13 mouse cellular contexts compared by ENCODE assay signal in the genomic region with DNA sequence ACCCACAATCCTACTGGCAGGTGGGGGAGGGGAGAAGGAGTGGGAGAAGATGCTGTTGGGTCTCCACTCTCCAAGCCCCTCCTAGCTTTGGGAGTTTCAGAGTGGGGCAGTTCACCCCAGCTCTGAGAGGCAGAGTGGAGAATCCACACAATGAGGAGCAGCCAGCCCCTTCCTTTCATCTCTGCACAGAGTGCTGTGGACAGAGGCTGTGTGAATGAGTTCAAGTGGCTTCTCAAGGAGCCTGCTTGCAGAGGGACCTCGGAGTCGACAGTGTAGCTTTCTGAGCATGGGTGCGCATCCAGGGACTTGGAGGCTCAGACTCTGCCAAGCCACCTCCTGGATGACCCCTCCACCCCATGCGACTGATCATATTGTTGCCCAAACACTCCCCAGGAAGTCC.
"Had no signal": no experiment of that assay in that cellular context is flagged by ENCODE, and none has a peak within 500 bp of the region (broad histone marks: within the 10 kb centered on the region; RNA-seq: fewer than 3 reads in every experiment).

No protein-coding gene starts in this region.

- H3K4me1 ChIP-seq: liver, embryonic 13.5 days had no signal

- H3K27ac ChIP-seq: kidney, postnatal 0 days; limb, embryonic 12.5 days; liver, embryonic 13.5 days; neural tube, embryonic 12.5 days had no signal

- H3K4me2 ChIP-seq: limb, embryonic 12.5 days; liver, embryonic 13.5 days; neural tube, embryonic 12.5 days had no signal

- H3K27me3 ChIP-seq: neural tube, embryonic 12.5 days had no signal

- H3K36me3 ChIP-seq: limb, embryonic 12.5 days; liver, embryonic 13.5 days; neural tube, embryonic 12.5 days had no signal

- H3K9ac ChIP-seq: limb, embryonic 12.5 days; liver, embryonic 13.5 days; liver, postnatal 0 days; neural tube, embryonic 12.5 days had no signal

- H3K4me3 ChIP-seq: limb, embryonic 12.5 days; liver, embryonic 13.5 days; neural tube, embryonic 12.5 days had no signal

- ATAC-seq: liver, postnatal 0 days had no signal

- DNase-seq: kidney, adult 9 months; kidney, postnatal 36 days; layer of hippocampus, adult 9-11 months; layer of hippocampus, postnatal 36 days; liver; liver, embryonic 13.5 days; liver, postnatal 0 days; midbrain, embryonic 14.5 days; thymus, adult 18-20 months; thymus, postnatal 14 days had no signal

- H3K9me3 ChIP-seq: limb, embryonic 12.5 days; liver, embryonic 13.5 days; neural tube, embryonic 12.5 days had no signal
